Mouse (Mus musculus) cortical plate, adult 2 months (tissue): ENCODE measurements at regions not wholly inside any gene's neighbourhood (a gene's known extent, or its start where the extent isn't known, plus 50 kb on each side); places are given as distances from the start of the nearest gene placed in this dataset.

Experiments
- CTCF ChIP-seq: fragments of 200-500 bp; IDR thresholded peaks from 2 replicates; pipeline ENCODE4 v1.5.1; 2011; ENCODE audit warnings: mild to moderate bottlenecking, control low read depth, low read length; ENCODE audit not compliant: insufficient read depth; ENCODE audit errors: extremely low read depth
- POLR2A ChIP-seq: fragments of 200-500 bp; IDR thresholded peaks from 2 replicates; pipeline ENCODE4 v1.6.1; 2011; ENCODE audit warnings: mild to moderate bottlenecking, low read length, control low read depth; ENCODE audit not compliant: insufficient read depth; ENCODE audit errors: extremely low read depth

DNA sequence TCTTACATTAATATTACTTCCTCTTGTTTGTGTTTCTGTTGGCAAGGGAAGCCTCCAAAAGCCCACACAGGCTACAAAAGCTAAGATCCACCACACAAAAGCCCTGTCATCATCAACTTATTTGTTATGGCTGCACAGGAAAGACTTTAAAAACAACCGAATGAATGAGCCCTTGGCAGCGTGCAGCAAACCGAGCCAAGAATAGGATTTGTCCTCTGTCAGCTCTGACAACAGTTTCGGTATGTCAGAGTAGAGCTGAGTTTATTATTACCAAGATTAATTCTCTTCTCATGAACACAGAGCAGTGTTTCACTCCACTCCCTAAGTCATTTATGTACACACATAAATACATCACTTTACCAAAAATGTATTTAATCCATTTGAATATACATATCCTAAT, 236.1 kb upstream of the G2e3 start:
- TF ChIP-seq CTCF (no peak), POLR2A (no peak)
